Mouse (Mus musculus) bone marrow macrophage, adult 2 months (primary cell): Measurements from ENCODE around the gene Suds3.

Experiments
- CTCF ChIP-seq: IDR thresholded peaks from 2 replicates; pipeline ENCODE4 v1.5.1; 2012; ENCODE audit warnings: low read depth, mild to moderate bottlenecking, low read length, moderate library complexity
- POLR2A ChIP-seq: IDR thresholded peaks from 2 replicates; pipeline ENCODE4 v1.6.1; 2012; ENCODE audit warnings: mild to moderate bottlenecking, low read depth, low read length, borderline replicate concordance

GRCm38 (mm10) chr5:117099008-117099407, 16.9 kb downstream of the Suds3 start:
- no peak for TF ChIP-seq CTCF
- no peak for TF ChIP-seq POLR2A
